Mouse (Mus musculus) embryonic facial prominence, embryonic 14.5 days (tissue): ENCODE measurements at regions not wholly inside any gene's neighbourhood (a gene's known extent, or its start where the extent isn't known, plus 50 kb on each side); places are given as distances from the start of the nearest gene placed in this dataset.
"Not testable (repeated sequence)": the region's sequence is repeated elsewhere in the genome, so short reads cannot be mapped to it uniquely, and the experiment has no call there.

Source experiments
- ATAC-seq: fragments of 200-750 bp; cut with Nextera tagmentation; 2 replicates; pipeline ENCODE4 v1.8.0; 2017; ENCODE audit warnings: low read depth, moderate number of reproducible peaks, moderate TSS enrichment
- DNase-seq: peaks from one replicate; pipeline ENCODE4 v3.0.0-alpha.2; 2015; ENCODE audit warnings: low spot score
- H3K27ac ChIP-seq: fragments of 300-500 bp; sonication (generic); replicated peaks from 2 replicates; pipeline ENCODE4 v1.5.1; 2014; ENCODE audit warnings: low read depth, mild to moderate bottlenecking, low read length, moderate library complexity
- H3K27me3 ChIP-seq: fragments of 300-500 bp; sonication (generic); replicated peaks from 2 replicates; pipeline ENCODE4 v1.6.1; 2014; ENCODE audit warnings: low read length; ENCODE audit not compliant: control insufficient read depth, insufficient read depth
- H3K36me3 ChIP-seq: fragments of 300-500 bp; sonication (generic); 2 replicates; pipeline ENCODE4 v1.6.1; 2014; ENCODE audit warnings: low read length, mixed read lengths; ENCODE audit not compliant: control insufficient read depth, insufficient read depth
- H3K4me1 ChIP-seq: fragments of 300-500 bp; sonication (generic); 2 replicates; pipeline ENCODE4 v1.6.1; 2014; ENCODE audit warnings: antibody characterized with exemption, low read length; ENCODE audit not compliant: control insufficient read depth, insufficient read depth
- H3K4me2 ChIP-seq: fragments of 300-500 bp; sonication (generic); 2 replicates; pipeline ENCODE4 v1.6.1; 2014; ENCODE audit warnings: low read depth, mild to moderate bottlenecking, low read length, moderate library complexity, mixed read lengths
- H3K4me3 ChIP-seq: fragments of 300-500 bp; sonication (generic); 2 replicates; pipeline ENCODE4 v1.5.1; 2014; ENCODE audit warnings: low read depth, mild to moderate bottlenecking, low read length
- H3K9ac ChIP-seq: fragments of 300-500 bp; sonication (generic); 2 replicates; pipeline ENCODE4 v1.6.1; 2014; ENCODE audit warnings: low read depth, mild to moderate bottlenecking, low read length, moderate library complexity, mixed read lengths
- H3K9me3 ChIP-seq: fragments of 300-500 bp; sonication (generic); 2 replicates; pipeline ENCODE4 v1.6.1; 2016; ENCODE audit warnings: low read length; ENCODE audit not compliant: control insufficient read depth
- WGBS: fragments of 180-500 bp; shearing (Covaris S2); extraction: QIAGEN DNeasy Blood & Tissue Kit; methylation state at CpG from one replicate; pipeline ENCODE4 v1.1.7; 2014; 5-methylcytosine and 5-hydroxymethylcytosine counted together

DNA sequence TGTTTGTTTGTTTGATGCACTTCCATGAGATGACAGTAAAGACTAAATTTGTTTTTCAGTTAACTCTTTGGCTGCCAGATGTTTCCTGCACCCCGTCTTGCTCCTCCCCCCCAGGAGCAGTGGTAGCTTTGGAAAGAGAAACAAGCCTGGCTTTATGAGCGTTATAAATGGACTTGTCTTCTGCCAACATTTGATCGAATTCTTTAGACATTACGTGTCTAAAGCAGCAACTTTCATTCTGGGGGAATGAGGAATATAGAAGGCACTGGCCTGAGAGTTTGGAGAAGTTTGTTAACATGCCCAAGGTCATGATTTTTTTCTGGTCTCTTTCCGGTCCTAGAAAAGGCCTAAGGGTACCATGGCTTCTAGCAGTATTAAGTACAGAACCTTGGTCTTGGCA, 148.8 kb upstream of the Fbxl4 start:
- Histone ChIP-seq H3K4me2 (no peak overlapping the region), H3K36me3 (no peaks in the 10 kb centered on the region), H3K9me3 (no peaks in the 10 kb centered on the region), H3K4me1 (no peaks in the 10 kb centered on the region), H3K4me3 (no peak overlapping the region), H3K27me3 (no peaks in the 10 kb centered on the region), H3K27ac (no peak overlapping the region), H3K9ac (no peak overlapping the region)
- WGBS: 80% methylated on average over 5 of the region's 5 CpGs
- DNase-seq (no peak), ATAC-seq (no peak)

GRCm38 (mm10) chr4:22237640-22238039, 119.7 kb upstream of the Fbxl4 start:
- WGBS: 76% methylated on average over 3 of the region's 3 CpGs
- H3K4me3 ChIP-seq: no peak overlapping the region
- H3K9me3 ChIP-seq: no peaks in the 10 kb centered on the region
- no peaks in the 10 kb centered on the region for H3K36me3 ChIP-seq
- no peak overlapping the region for H3K27ac ChIP-seq
- ATAC-seq (no peak), DNase-seq (no peak)
- no peaks in the 10 kb centered on the region for H3K4me1 ChIP-seq
- no peak overlapping the region for H3K9ac ChIP-seq
- no peaks in the 10 kb centered on the region for H3K27me3 ChIP-seq
- no peak overlapping the region for H3K4me2 ChIP-seq

DNA sequence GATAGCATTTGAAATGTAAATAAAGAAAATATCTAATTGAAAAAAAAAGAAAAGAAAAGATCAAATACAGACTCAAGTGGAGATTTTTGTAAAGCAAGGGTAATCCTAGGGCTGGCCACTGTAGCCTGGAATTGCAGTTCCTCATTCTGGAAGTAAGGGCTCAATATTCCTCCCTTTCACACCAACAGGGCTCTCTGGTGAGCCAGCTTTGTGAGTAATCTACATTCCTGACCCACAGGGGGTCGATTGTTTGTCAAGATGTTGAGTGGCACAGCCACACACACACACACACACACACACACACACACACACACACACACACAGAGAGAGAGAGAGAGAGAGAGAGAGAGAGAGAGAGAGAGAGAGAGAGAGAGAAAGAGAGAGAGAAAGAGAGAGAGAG, 107.1 kb upstream of the Fbxl4 start:
- H3K27me3 ChIP-seq, H3K4me1 ChIP-seq, H3K4me3 ChIP-seq, H3K4me2 ChIP-seq, H3K36me3 ChIP-seq, H3K9me3 ChIP-seq, H3K27ac ChIP-seq, ATAC-seq, DNase-seq, H3K9ac ChIP-seq: not testable (repeated sequence)
- WGBS: 9% methylated on average over 1 of the region's 1 CpGs

DNA sequence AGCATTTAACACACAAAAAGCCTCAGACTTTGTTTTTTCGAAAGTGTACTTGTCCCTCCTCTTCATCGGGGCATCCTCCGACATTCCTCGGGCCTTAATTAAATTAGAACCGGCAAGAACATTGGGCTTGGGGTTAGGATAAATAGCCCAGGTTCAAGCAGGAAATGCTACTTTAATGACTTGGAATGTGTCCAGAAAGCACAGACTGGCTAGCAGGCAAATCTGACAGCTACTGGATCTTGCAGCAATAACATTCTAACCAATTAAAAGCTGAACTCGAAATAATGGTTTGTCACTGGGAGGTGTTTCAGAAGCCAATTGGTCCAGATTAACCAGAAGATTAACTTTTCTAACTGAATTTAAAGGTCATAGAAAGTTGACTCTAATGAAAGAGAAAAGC, 93.4 kb upstream of the Fbxl4 start:
- Histone ChIP-seq H3K9me3 (no peaks in the 10 kb centered on the region), H3K27me3 (no peaks in the 10 kb centered on the region), H3K4me2 (no peak overlapping the region), H3K27ac (no peak overlapping the region), H3K36me3 (no peaks in the 10 kb centered on the region), H3K9ac (no peak overlapping the region), H3K4me1 (no peaks in the 10 kb centered on the region), H3K4me3 (no peak overlapping the region)
- peak; percentile 32 for DNase-seq
- ATAC-seq: no peak
- whole genome bisulfite sequencing: 21% methylated on average over 6 of the region's 6 CpGs

GRCm38 (mm10) chr4:22269064-22269463, 88.3 kb upstream of the Fbxl4 start:
- WGBS: 54% methylated on average over 6 of the region's 6 CpGs
- Histone ChIP-seq H3K27me3 (no peaks in the 10 kb centered on the region), H3K4me3 (no peak overlapping the region), H3K4me1 (no peaks in the 10 kb centered on the region), H3K36me3 (no peaks in the 10 kb centered on the region), H3K9ac (no peak overlapping the region), H3K9me3 (no peaks in the 10 kb centered on the region), H3K27ac (no peak overlapping the region), H3K4me2 (no peak overlapping the region)
- DNase-seq (peak; percentile 1), ATAC-seq (no peak)

DNA sequence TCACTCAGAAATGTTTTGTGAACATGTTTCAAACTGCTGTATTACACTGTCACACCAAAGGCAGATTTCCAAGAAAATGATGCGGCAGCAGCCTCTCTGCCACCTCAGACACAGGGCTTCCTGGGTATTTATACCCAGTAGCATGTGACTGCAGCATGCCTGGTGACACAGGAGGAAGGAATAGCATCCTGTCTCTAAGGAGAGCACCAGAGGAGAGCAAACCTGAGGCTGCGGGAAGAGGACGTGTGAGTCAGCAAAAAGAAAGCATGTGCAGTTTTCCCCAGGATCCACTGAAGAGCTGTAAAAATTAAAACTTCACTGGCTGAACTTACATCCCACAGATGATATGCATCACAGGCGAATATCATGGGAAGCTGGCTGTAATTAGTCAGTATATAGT, 83.2 kb upstream of the Fbxl4 start:
- Histone ChIP-seq H3K4me3 (no peak overlapping the region), H3K36me3 (no peaks in the 10 kb centered on the region), H3K9me3 (no peaks in the 10 kb centered on the region), H3K4me2 (no peak overlapping the region), H3K27ac (no peak overlapping the region), H3K9ac (no peak overlapping the region), H3K27me3 (no peaks in the 10 kb centered on the region), H3K4me1 (no peaks in the 10 kb centered on the region)
- DNase-seq (no peak), ATAC-seq (no peak)
- WGBS: 66% methylated on average over 4 of the region's 4 CpGs

- H3K4me1 ChIP-seq: no peaks in the 10 kb centered on the region
- no peak overlapping the region for H3K9ac ChIP-seq
- H3K4me2 ChIP-seq: no peak overlapping the region
- ATAC-seq: no peak
- WGBS: 59% methylated on average over 4 of the region's 4 CpGs
- no peaks in the 10 kb centered on the region for H3K9me3 ChIP-seq
- no peak overlapping the region for H3K4me3 ChIP-seq
- no peak overlapping the region for H3K27ac ChIP-seq
- H3K36me3 ChIP-seq: no peaks in the 10 kb centered on the region
- DNase-seq: no peak
- H3K27me3 ChIP-seq: no peaks in the 10 kb centered on the region
Measured at GRCm38 (mm10) chr4:22282536-22283323, 74.6 kb upstream of the Fbxl4 start.

DNA sequence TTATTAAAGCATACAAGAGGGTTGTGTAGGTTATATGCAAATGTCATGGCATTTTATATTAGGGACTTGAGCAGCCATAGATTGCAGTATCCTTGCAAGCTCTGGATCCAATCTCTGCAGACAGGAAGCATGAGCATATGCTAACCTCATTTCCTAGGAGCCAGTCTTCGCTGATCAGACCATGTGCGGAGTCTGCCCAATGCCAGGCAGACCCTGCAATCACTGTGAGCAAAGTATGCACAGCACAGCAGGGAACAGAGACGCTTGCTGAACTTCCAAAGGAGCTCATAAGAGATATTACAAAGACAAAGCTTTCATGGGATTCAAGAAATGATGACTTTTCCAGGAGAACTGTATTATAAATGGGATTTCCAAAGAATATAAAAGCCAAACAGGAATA, 65.2 kb upstream of the Fbxl4 start:
- H3K9ac ChIP-seq: no peak overlapping the region
- no peak overlapping the region for H3K4me2 ChIP-seq
- ATAC-seq (no peak), DNase-seq (no peak)
- no peak overlapping the region for H3K27ac ChIP-seq
- 56% methylated on average over 3 of the region's 3 CpGs for WGBS
- H3K36me3 ChIP-seq: no peaks in the 10 kb centered on the region
- H3K4me3 ChIP-seq: no peak overlapping the region
- no peaks in the 10 kb centered on the region for H3K9me3 ChIP-seq
- no peaks in the 10 kb centered on the region for H3K27me3 ChIP-seq
- H3K4me1 ChIP-seq: no peaks in the 10 kb centered on the region

GRCm38 (mm10) chr4:22300206-22300605, 57.1 kb upstream of the Fbxl4 start:
- Histone ChIP-seq H3K9ac (no peak overlapping the region), H3K4me1 (no peaks in the 10 kb centered on the region), H3K4me3 (no peak overlapping the region), H3K4me2 (no peak overlapping the region), H3K9me3 (peaks cover 6% of the 10 kb centered on the region), H3K27ac (no peak overlapping the region), H3K27me3 (no peaks in the 10 kb centered on the region), H3K36me3 (no peaks in the 10 kb centered on the region)
- 90% methylated on average over 7 of the region's 7 CpGs for WGBS
- DNase-seq (no peak), ATAC-seq (no peak)
